Mouse (Mus musculus): ENCODE results near the gene Fyn.

Fyn gene

DNA sequence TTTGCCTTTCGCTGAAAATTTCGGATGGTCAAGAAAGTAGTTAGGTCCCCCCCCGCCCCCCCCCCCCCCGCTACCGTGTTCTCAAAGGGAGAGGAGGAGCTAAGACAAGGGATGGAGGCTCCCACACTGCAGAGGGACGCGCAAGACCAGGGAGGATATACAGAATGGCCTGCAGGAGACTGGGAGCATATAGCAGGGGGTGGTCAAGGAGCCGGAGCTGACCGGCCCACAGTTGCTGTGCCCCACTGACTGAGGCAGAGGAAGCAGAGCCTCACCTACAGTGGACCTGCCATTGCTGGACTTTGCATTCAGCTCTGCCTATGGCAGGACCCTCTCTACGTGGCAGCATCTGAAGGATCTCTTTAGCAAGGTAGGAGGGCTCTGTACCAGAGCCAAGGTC is 10.6 kb downstream of the Fyn start:
- DNase-seq (ENCODE audit: low read depth, low spot score), result no peak

DNA sequence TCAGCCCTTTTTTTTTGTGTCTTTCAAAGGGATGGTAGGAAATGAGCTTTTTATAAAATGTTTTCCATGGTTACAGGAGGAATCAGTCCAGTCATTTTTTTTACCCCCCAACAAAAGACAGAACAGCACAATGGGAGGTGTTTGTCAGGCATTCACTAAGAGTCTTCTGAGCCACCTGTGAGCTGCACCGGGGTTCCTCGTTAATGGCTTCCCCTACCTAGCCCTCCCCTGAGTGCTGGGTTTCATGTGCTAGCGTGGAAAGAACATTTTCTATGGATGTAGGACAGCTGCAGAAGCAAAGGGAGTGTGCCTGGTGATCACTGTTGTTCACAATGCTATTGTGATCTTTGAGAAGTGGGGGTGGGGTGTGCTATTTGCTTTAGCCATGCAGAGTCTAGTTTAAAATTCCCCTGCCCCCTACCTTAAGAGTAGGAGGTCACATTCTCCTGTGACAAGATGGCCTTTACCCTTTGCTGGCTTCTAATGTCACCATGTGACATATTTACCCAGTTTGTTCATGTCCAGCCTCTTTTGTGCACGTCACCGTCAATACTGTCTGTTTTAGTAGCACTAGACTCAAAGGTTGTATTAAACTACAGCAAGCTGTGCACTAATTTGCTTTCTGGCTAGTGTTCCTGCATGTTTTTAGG is 11.2 kb downstream of the Fyn start:
- no peak for DNase-seq (ENCODE audit: low read depth, low spot score)

DNA sequence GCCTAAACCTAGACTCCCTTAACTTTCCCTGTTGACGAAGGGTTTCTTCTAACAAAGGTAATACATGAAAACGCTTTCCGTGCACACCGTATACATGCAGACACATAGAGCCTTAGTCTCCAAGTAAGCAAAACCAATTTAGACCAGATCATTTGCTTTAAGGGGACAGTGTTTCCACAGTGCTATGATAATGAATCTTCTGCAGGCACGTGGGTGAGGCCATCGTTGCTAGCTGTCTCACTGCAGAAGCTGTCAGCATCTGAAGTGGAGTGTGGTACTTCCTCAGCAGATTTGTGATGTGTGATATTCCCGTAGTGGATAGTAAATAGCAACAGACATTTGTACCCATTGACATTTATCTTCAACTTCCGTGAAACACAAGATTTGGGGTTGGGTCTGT is 16.6 kb downstream of the Fyn start:
- DNase-seq (ENCODE audit: low read depth, low spot score), result no peak

DNA sequence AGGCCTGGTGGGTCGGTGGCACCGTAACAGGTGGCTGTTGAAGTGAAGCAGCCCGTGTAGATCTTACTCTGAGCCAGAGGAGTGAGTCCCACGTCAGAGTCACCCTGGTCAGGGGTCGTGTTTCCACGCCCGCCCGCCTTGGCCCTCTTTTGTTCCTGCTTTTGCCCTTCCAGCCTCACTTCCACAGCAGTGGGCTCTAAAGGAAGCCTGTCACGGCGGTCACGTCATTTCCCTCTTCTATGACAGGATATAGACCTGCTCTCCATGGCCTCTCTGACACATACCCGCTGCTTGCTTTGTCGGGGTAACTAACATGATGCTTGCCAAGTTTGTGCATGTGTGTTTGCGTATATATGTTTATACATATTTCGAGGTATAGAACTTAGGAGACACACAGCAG is 17.5 kb downstream of the Fyn start:
- DNase-seq (ENCODE audit: low read depth, low spot score), result no peak

DNA sequence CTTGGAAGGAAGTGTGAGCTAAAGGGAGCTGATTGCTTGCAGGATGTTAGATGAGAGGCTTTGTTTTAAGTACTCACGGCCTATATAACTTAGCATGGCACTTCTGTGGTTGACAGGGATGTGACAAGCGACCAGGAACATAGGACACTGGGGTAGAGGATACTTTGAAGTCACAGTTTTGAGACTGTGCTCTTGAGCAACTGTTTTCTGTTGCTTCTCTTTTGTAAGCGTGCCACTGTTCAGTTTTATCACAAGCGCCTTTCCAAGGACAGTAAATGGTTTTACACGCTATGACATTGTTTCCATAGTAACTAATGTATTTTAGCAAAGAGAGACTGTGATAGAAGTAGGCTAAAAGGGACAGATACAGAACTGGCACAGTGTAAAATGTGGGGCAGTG is 18.4 kb downstream of the Fyn start:
- no peak for DNase-seq (ENCODE audit: low read depth, low spot score)

DNA sequence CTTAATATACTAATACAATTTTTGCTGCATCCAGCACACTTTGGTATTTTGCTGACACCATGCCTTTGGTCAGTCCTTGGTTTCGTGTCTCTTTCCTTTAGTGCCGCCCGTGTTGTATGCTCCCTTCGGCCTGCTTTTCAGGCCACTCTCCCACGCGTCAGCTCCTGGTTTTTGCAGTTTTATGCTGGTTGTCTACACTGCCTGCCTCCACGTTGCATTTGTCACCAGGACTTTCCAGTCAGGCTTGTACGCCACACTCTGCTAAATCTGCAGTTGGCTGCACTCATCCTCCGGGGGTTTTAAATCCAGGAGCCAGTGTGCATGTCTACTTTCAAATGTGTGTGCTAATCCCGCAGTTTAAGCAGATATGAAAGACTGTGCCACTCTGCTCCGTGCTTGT is 18.9 kb downstream of the Fyn start:
- no peak for DNase-seq (ENCODE audit: low read depth, low spot score)

DNA sequence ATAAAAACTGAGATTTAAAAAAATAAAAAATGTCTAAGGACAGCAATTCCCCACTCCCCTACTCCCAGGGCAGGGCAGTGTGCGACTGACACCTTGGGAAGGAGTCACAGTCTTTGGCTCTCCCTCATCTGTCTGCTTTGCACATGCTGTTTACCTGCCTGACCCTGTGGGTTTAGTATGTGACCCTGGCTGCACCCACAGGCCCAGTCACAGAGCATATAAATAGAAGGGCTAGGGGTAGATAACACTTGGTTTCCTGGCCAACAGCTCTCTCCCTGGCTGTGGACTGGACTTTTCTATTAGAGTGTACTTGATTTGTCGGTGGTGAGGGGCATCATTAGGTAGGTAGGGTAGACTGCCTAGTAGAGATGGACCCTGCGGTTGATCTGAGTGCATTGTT is 19.5 kb downstream of the Fyn start:
- no peak for DNase-seq (ENCODE audit: low read depth, low spot score)

DNA sequence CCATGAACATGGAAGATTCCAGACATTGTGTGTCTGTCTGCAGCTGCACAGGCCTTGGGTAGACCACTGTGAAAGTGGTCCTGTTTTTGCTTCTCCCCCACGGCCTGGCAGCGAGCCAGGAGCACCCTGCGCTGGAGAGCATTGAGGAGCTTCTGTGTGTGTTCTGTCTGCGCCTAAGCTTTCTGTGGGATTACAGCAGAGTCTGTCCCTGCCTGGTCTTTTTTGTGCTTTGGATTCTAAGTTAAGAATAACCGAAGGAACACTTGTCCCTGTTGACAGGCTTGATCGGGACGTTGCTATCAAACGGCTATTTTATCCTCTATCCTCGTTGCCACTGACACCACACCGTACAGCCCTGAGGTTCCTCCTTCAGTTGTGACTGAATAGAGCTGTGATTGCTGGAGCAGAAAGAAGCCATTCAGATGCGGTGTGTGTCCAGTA is 20.8 kb downstream of the Fyn start:
- no peak for DNase-seq (ENCODE audit: low read depth, low spot score)

DNA sequence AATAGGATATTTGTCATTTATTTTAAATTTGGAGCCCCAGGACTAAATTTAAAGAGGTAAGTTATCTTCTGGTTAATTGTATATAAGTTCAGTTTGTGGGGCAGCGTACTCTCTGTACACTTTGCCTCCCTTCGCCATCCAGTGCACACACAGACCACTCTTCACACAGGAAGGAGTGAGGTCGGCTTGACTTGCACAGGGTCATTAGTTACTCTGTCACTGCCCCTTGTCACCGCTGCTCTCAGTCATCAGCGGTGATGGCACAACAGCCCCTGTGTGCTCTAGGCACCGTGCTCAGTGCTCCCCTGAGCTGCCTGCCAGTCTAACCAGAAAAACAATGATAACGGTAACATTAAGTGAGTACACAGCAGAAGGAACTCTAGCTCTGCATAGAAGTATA is 21.9 kb downstream of the Fyn start:
- DNase-seq (ENCODE audit: low read depth, low spot score), result no peak

DNA sequence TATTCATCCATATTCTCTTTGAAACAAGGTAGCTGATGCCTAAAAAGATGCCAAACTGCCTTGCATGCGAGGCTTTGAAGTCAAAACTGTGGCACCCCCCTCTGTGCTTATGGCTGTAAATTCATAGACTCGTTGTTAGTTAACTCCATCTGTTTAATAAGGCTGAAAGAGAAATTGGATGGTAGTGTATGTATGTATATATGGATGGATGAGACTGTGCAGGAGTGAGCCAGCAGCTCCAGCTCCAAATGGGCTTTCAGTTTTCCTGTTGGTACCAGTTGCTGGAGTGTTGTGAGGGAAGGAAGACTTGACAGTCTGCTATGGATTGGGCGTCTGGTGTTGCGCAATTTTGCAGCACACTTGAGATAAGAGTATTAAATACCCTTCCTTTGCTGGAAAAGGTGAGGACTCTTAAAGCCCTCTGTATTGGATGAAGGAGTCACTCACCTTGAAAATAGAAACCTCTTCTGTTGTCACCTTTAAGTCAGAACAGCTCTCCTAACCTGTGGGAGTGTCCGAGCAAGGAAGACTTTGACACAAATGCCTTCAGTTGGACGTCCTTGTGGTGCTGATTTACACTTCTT is 24.3 kb downstream of the Fyn start:
- DNase-seq (ENCODE audit: low read depth, low spot score), result no peak

DNA sequence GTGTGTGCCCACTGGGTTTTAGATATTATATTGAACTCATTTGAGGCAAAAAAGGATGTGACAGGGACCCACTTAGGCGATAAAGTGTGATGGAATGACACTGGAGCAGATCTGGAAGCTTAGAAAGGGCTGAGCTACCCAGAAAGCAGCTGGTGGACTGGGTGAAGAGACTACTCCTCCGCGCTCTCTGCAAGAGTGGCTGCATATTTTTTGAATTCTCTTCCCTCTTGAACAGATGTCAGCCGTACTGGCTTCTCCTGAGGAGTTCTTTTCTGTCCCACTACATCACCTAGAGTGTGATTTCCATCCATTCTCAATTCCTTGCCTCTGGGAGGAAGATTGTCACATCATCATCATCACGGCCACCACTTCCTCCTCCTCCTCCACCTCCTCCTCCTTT is 26.9 kb downstream of the Fyn start:
- DNase-seq (ENCODE audit: low read depth, low spot score), result no peak

DNA sequence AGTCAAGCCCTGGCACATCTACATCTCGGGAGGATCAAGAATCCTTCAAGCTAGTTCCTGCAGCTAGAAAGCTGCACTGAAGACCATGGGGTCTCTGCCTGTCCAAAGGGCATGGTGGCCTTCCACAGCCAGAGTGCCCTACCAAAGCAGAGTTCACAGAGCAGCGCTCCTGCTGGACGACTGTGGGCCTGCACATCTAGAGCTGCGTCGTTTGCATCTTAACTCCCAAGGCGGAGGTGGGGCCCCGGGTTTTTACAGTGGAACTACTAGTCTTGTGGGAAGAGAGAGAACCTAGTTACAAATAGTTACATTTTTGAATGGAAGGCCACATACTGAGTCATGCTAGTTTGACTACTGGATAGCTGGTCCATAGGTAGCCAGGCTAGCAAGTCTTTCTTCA is 30.3 kb downstream of the Fyn start:
- DNase-seq (ENCODE audit: low read depth, low spot score), result no peak

DNA sequence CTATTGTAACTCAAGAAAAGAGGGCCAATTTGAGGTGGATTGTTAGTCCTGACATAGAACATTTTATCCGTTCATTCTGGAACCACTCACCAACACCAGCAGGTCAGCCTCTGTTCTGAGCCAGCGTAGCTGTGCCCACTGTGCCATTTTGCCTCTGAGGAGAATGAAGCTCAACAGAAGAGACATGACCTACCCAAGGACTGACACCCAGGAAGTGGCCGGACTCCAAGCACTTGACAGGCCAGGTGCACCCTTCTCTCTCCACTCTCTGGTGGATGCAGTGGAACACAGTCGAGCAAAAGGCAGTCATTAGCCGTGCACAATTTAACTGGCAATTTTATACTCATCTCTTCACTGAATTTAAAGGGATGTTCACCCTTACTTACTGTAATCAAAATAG is 31.5 kb downstream of the Fyn start:
- no peak for DNase-seq (ENCODE audit: low read depth, low spot score)

DNA sequence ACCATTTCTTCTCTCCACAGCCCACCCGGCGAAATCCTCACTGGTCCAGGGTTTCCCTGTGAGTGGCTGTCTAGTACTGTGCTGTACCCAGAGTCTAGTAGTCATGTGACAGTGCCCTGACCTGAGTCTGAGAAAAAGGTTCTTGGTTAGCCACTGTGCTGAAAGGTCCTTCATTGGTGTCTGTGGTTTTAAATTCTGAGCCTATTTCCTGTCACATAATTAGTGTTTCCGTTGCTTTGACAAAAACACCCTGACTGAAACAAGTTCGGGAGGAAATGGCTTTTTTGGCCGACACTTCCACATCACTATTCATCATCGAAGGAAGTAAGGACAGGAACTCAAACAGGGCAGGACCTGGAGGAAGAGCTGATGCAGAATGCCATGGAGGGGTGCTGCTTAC is 33.8 kb downstream of the Fyn start:
- no peak for DNase-seq (ENCODE audit: low read depth, low spot score)

DNA sequence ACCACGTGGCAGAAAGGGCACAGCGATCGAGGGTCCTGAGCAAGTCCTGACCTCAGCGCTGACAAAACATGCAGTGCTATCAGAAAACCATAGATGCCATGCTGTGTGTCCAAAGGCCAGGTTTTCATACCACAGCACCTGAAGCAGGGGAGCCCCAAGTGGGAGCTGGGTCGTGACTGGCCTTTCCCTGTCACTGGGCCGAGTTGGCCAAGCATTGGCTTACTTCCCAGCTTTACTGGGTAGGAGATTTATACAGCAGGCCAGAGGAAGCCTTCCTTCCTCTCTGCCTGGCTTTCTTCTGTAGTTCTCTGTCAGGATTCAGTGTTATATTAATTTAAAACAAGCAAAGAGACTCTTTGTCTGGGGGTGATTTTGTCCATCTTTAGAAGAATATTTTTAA is 35.1 kb downstream of the Fyn start:
- no peak for DNase-seq (ENCODE audit: low read depth, low spot score)

DNA sequence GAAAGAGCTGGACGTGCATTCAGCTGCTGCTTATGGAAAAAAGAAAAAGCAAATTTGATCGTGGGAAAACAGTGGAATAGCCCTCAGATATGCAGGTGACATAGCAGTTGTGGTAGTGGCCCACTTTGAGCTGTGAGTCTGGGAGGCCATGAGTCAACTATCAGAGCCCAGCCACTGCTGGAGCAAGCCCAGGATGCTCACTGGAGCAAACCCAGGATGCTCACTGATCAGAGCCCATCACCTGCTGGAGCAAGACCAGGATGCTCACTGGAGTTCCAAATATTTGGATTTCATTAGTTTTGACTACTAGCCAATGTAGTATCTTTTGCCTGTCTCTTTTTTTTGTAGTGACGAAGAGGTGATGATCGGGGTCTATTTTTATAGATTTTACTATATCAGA is 35.5 kb downstream of the Fyn start:
- no peak for DNase-seq (ENCODE audit: low read depth, low spot score)

DNA sequence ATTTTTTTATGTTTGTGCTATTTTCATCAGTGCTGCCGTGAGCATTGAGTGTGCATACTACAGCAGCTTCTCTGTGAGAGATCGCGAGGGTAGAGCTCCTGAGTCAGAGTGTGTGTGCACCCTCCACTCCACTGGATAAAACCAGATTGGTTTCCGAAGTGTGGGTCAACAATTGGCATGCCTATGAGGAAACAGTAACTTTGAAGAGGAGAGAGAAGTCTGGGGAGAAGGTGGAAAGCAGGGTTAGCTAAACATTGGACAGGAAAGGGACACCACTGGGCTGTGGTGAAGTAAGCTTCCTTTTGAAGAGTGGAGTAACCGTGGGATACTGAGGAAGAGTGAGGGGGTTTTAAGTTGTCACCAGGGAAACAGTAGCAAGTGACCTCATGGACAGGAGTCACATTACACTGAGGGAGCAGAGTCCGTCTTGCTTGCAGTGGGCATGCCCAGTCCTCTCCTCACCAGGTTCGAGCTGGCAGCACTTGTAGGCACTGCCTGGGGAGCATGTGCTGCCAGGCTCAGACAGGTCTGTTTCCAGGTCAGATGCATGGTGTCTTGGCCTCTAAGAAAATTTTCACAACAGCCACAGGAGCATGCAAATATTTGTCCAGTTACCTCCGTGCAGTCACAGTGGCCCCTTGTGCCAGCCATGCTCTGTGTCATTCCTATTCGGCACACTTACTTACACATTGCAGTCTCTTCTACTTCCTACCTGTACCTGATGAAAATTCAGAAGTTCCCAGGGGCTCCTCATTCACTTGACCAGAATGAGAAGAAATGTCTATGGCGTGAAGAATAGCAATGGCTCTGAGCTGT is 37.5 kb downstream of the Fyn start:
- no peak for DNase-seq (ENCODE audit: low read depth, low spot score)

DNA sequence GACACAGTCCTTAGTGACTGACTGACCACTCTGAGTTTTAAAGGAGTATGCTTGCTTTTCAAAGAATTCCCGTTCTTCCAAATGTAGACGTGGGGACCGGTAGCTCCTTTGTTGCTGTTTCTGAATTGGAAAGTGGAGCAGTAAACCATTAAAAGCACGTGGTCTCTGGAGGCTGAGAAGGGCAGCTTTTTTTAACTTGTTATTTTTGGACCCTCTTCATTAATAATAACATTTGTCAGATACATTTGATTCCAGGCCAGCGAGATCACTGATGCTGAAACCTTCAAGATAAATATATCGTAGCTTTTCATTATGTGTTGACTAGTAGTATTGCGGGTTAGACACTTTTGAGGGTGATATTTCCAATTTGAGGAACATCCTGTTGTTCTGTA is 38.1 kb downstream of the Fyn start:
- no peak for DNase-seq (ENCODE audit: low read depth, low spot score)

DNA sequence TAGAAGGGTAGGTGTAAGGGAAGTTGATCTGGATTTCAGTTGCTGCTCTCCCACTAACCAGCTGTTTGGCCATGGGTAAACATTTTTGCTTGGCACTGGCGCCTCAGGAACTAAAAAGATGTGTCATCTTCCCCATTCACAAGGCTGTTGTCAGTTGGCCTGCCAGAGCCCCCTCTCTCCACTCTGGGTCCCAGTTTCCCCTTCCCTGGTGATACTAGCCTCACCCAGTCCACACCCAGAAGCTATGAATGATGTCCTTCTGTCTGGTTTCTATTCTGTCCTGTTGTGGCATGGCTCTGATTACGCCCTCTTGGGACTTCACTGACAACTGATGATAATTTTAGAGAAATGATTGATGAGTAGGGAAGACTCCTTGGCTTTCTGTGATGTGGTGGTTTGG is 38.9 kb downstream of the Fyn start:
- no peak for DNase-seq (ENCODE audit: low read depth, low spot score)

DNA sequence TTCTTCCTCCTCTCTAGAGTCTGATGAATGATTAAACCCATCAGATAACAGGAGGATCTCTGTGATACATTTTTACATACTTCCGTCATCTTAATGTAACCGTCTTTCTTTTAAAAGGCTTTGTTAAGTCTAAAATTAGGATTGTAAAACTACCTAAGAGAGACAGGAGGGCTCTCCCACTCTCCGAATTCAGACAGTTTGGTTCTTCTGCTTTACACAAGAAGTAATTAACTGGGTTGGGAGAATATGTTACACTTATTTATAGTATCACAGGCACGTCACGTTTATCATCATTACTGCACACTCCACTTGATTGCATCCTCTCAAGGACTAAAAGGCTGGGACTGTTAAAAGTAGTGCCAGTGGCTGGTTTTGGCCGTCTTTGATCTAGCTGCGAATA is 40.9 kb downstream of the Fyn start:
- DNase-seq (ENCODE audit: low read depth, low spot score), result no peak

DNA sequence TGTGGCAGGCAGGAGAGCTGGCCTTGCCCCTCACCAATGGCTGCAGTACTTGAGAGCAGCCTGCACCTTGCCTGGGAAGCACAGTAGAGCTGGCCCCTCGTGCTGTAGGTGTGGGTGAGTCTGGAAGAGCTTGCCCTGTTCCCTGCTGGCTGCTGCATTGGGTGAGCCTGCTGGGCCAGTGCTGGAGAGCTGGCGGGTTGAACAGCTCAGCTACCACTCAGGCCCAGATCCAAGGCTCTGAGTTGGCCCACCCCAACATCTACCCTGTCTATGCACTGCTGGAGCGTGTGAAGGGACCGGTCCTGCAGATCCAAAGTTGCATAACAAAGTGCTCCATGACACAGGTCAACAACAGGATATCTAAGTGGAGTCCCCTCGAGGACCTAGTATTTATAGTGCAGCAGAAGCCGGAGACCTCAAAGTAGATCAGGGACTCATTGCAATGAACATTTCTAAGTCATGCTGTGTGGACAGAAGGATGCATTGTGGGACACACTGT is 41.5 kb downstream of the Fyn start:
- DNase-seq (ENCODE audit: low read depth, low spot score), result no peak

DNA sequence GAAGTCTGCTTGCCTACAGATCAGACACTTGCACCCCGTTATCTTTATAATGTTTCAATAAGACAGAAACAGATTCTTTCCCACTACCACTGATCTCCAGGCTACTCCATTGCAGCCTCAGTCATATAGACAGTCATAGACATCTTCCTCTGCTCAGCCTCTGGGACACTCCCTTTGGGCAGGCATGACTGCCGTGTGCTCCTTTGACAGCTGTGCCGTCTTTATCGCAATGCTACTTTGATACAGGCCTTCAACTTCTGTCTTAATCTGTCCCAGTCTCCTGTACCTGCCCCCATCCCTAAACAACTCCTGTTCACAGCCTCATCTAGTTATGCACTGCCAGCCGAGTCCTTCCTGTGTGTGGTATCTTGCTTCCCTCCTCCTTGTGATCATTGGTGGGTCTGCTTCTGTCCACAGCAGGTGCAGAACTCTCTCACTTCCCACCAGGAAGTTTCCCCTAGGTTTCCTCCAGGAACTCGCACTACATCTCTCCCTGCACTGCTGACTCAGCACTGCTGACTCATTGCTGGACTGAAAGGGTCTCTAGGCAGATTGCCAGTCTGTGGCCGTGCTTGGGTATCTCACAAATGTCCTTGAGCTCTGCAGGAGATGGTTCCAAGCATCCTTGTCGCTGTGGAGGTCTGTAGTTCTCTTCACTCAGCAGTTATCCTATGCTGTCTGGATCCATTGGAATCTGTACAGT is 43.4 kb downstream of the Fyn start:
- no peak for DNase-seq (ENCODE audit: low read depth, low spot score)
